ENCODE assay signal across 24 mouse cellular contexts in genomic region chr8:126617665-126618064, GRCm38 (mm10).
"Had no signal": no experiment of that assay in that cellular context is flagged by ENCODE, and none has a peak within 500 bp of the region (broad histone marks: within the 10 kb centered on the region; RNA-seq: fewer than 3 reads in every experiment).

No protein-coding gene starts in this region.

- H3K4me1 ChIP-seq: midbrain, embryonic 13.5 days; neural tube, embryonic 13.5 days had no signal

- H3K4me3 ChIP-seq: layer of hippocampus, adult 2 months; limb, embryonic 10.5 days; limb, embryonic 13.5 days; liver, embryonic 12.5 days; liver, embryonic 15.5 days; lung, embryonic 15.5 days; megakaryocyte, embryonic 14.5 days; midbrain, embryonic 10.5 days; midbrain, embryonic 13.5 days; myocyte; neural tube, embryonic 13.5 days; stomach, embryonic 15.5 days had no signal

- H3K9ac ChIP-seq: limb, embryonic 13.5 days; liver, embryonic 12.5 days; liver, embryonic 15.5 days; lung, embryonic 15.5 days; midbrain, embryonic 13.5 days; neural tube, embryonic 13.5 days; stomach, embryonic 15.5 days had no signal

- DNase-seq: kidney, adult 8-10 months; layer of hippocampus, adult 9-11 months; liver; lung, adult 18-20 months; lung, postnatal 10 days; lung, postnatal 36 days; retina, postnatal 1 day; right cerebral cortex, postnatal 25 days; spleen, adult 18-20 months; thymus, postnatal 25 days had no signal

- H3K36me3 ChIP-seq: limb, embryonic 10.5 days; limb, embryonic 13.5 days; liver, embryonic 12.5 days; liver, embryonic 15.5 days; lung, embryonic 15.5 days; midbrain, embryonic 10.5 days; midbrain, embryonic 13.5 days; neural tube, embryonic 13.5 days; stomach, embryonic 15.5 days had no signal

- ATAC-seq: intestine, embryonic 16.5 days; liver, embryonic 12.5 days; midbrain, embryonic 13.5 days; midbrain, embryonic 16.5 days had no signal

- H3K4me2 ChIP-seq: limb, embryonic 13.5 days; liver, embryonic 12.5 days; liver, embryonic 15.5 days; lung, embryonic 15.5 days; midbrain, embryonic 13.5 days; neural tube, embryonic 13.5 days; stomach, embryonic 15.5 days had no signal

- H3K9me3 ChIP-seq: limb, embryonic 10.5 days; limb, embryonic 13.5 days; liver, embryonic 12.5 days; liver, embryonic 15.5 days; lung, embryonic 15.5 days; midbrain, embryonic 10.5 days; midbrain, embryonic 13.5 days; neural tube, embryonic 13.5 days; stomach, embryonic 15.5 days had no signal

- H3K27ac ChIP-seq: layer of hippocampus, adult 2 months; limb, embryonic 10.5 days; limb, embryonic 13.5 days; liver, embryonic 12.5 days; liver, embryonic 15.5 days; lung, embryonic 15.5 days; midbrain, embryonic 10.5 days; midbrain, embryonic 13.5 days; neural tube, embryonic 13.5 days had no signal

- H3K27me3 ChIP-seq: limb, embryonic 13.5 days; liver, embryonic 12.5 days; liver, embryonic 15.5 days; lung, embryonic 15.5 days; megakaryocyte, embryonic 14.5 days; midbrain, embryonic 13.5 days; neural tube, embryonic 13.5 days; stomach, embryonic 15.5 days had no signal
